Mouse (Mus musculus) CH12.LX (cell line): Measurements from ENCODE around the gene Atp8b4. TPM values are rescaled to one million over a fixed set of nuclear protein-coding genes. Genes with fewer than 3 reads are reported as not detected.

Experiments used
- DNase-seq: peaks from one replicate; pipeline ENCODE4 v3.0.0-alpha.2; 2013; ENCODE audit errors: extremely low read depth
- H3K27ac ChIP-seq: 2 replicates; pipeline ENCODE4 v1.5.1; 2012; ENCODE audit warnings: low read depth, mild to moderate bottlenecking, control low read depth, moderate library complexity; ENCODE audit not compliant: insufficient read depth
- H3K27me3 ChIP-seq: replicated peaks from 2 replicates; pipeline ENCODE3; 2012; ENCODE audit warnings: inconsistent platforms
- H3K36me3 ChIP-seq, 2 experiments: replicated peaks in 1 of 2; 2 replicates each; pipeline versions ENCODE3 to v1.6.1; 2012; ENCODE audit warnings: inconsistent platforms in 1 of 2, low read length in 1 of 2, mild to moderate bottlenecking in 1 of 2, mixed read lengths in 1 of 2, moderate library complexity in 1 of 2; ENCODE audit not compliant: control insufficient read depth in 1 of 2, insufficient read depth in 1 of 2
- H3K4me1 ChIP-seq, 2 experiments: 2 replicates each; pipeline ENCODE4 v1.6.1; 2012; ENCODE audit warnings: inconsistent platforms in 1 of 2, moderate library complexity in 1 of 2; ENCODE audit not compliant: insufficient read depth in 2 of 2, control insufficient read depth in 1 of 2
- H3K4me2 ChIP-seq: 2 replicates; pipeline ENCODE4 v1.6.1; 2012; ENCODE audit warnings: low read depth, mild to moderate bottlenecking, control low read depth; ENCODE audit not compliant: poor library complexity, insufficient read depth, severe bottlenecking
- H3K4me3 ChIP-seq, 3 experiments: fragments of 150-350 bp in 1 of 3; sonication (generic) in 1 of 3; replicated peaks in 1 of 3; 2 replicates each; pipeline versions ENCODE3 to v1.5.1; 2011 to 2012; ENCODE audit warnings: low read depth in 2 of 3, low read length in 2 of 3, mild to moderate bottlenecking in 2 of 3, moderate library complexity in 2 of 3, control low read depth in 1 of 3, improper control_type of control experiment in 1 of 3, inconsistent platforms in 1 of 3, mixed read lengths in 1 of 3; ENCODE audit not compliant: poor library complexity in 1 of 3
- H3K79me2 ChIP-seq: replicated peaks from 2 replicates; pipeline ENCODE4 v1.6.1; 2012; ENCODE audit warnings: mild to moderate bottlenecking, moderate library complexity; ENCODE audit not compliant: control insufficient read depth, poor library complexity, insufficient read depth, severe bottlenecking; ENCODE audit errors: extremely low read depth
- H3K9ac ChIP-seq: 2 replicates; pipeline ENCODE4 v1.6.1; 2012; ENCODE audit warnings: low read depth, mild to moderate bottlenecking, control low read depth, moderate library complexity; ENCODE audit not compliant: insufficient read depth
- H3K9me3 ChIP-seq: replicated peaks from 2 replicates; pipeline ENCODE3; 2012; ENCODE audit warnings: low read length, inconsistent platforms, mixed read lengths
- CHD2 ChIP-seq: IDR thresholded peaks from 2 replicates; pipeline ENCODE4 v1.6.1; 2011; ENCODE audit warnings: low read length, improper control_type of control experiment
- CTCF ChIP-seq, 2 experiments: IDR thresholded peaks in 1 of 2; conservative IDR thresholded peaks in 1 of 2; 2 replicates each; pipeline ENCODE4 v1.5.1; 2011 to 2012; ENCODE audit warnings: low read depth in 2 of 2, low read length in 2 of 2, improper control_type of control experiment in 1 of 2, inconsistent platforms in 1 of 2, mild to moderate bottlenecking in 1 of 2, moderate library complexity in 1 of 2
- E2F4 ChIP-seq: IDR thresholded peaks from 2 replicates; pipeline ENCODE4 v1.6.1; 2011; ENCODE audit warnings: low read depth, low read length, improper control_type of control experiment; ENCODE audit not compliant: insufficient replicate concordance
- EP300 ChIP-seq: IDR thresholded peaks from 2 replicates; pipeline ENCODE4 v1.6.1; 2011; ENCODE audit warnings: low read length, improper control_type of control experiment
- ETS1 ChIP-seq: conservative IDR thresholded peaks from 2 replicates; pipeline ENCODE4 v1.6.1; 2012; ENCODE audit warnings: low read depth, mild to moderate bottlenecking, inconsistent platforms, low read length, improper control_type of control experiment, moderate library complexity
- JUN ChIP-seq: IDR thresholded peaks from 2 replicates; pipeline ENCODE4 v1.6.1; 2011; ENCODE audit warnings: low read depth, mild to moderate bottlenecking, low read length, improper control_type of control experiment, moderate library complexity; ENCODE audit not compliant: insufficient read depth
- MAFK ChIP-seq: IDR thresholded peaks from 2 replicates; pipeline ENCODE4 v1.6.1; 2011; ENCODE audit warnings: low read length, improper control_type of control experiment; ENCODE audit not compliant: insufficient replicate concordance
- MAX ChIP-seq: IDR thresholded peaks from 2 replicates; pipeline ENCODE4 v1.6.1; 2011; ENCODE audit warnings: low read length, improper control_type of control experiment
- MEF2A ChIP-seq: IDR thresholded peaks from 2 replicates; pipeline ENCODE4 v1.6.1; 2014; ENCODE audit warnings: low read depth, mild to moderate bottlenecking, inconsistent platforms, low read length, improper control_type of control experiment, borderline replicate concordance
- POLR2AphosphoS2 ChIP-seq: IDR thresholded peaks from 2 replicates; pipeline ENCODE4 v1.6.1; 2011; ENCODE audit warnings: low read depth, low read length, improper control_type of control experiment
- RAD21 ChIP-seq: IDR thresholded peaks from 2 replicates; pipeline ENCODE4 v1.6.1; 2011; ENCODE audit warnings: low read depth, mild to moderate bottlenecking, low read length, improper control_type of control experiment, moderate library complexity
- TBP ChIP-seq: conservative IDR thresholded peaks from 2 replicates; pipeline ENCODE4 v1.6.1; 2011; ENCODE audit warnings: low read depth, low read length, improper control_type of control experiment
- TCF12 ChIP-seq: IDR thresholded peaks from 2 replicates; pipeline ENCODE4 v1.6.1; 2014; ENCODE audit warnings: low read depth, mild to moderate bottlenecking, inconsistent platforms, low read length, improper control_type of control experiment
- UBTF ChIP-seq: IDR thresholded peaks from 2 replicates; pipeline ENCODE4 v1.6.1; 2012; ENCODE audit warnings: low read depth, mild to moderate bottlenecking, inconsistent platforms, low read length, improper control_type of control experiment, moderate library complexity
- USF2 ChIP-seq: conservative IDR thresholded peaks from 2 replicates; pipeline ENCODE4 v1.6.1; 2011; ENCODE audit warnings: low read depth, low read length, improper control_type of control experiment
- ZC3H11A ChIP-seq: IDR thresholded peaks from 2 replicates; pipeline ENCODE4 v1.6.1; 2012; ENCODE audit warnings: low read depth, mild to moderate bottlenecking, inconsistent platforms, low read length, improper control_type of control experiment
- ZKSCAN1 ChIP-seq: IDR thresholded peaks from 2 replicates; pipeline ENCODE4 v1.6.1; 2012; ENCODE audit warnings: low read depth, inconsistent platforms, low read length, improper control_type of control experiment, borderline replicate concordance
- ZNF384 ChIP-seq: IDR thresholded peaks from 2 replicates; pipeline ENCODE4 v1.6.1; 2012; ENCODE audit warnings: low read depth, low read length, improper control_type of control experiment, inconsistent platforms
- dilution Hi-C: fragments of 300-500 bp; cut with MboI; formaldehyde crosslinking; loops from 2 replicates; pipeline ENCODE4 v1.14.3; 2020; ENCODE audit warnings: low sequenced_read_pairs; ENCODE audit not compliant: extremely low pct_unique_long_range_greater_than_20kb, extremely low pct_ligation_motif_present
- in situ Hi-C: fragments of 300-500 bp; cut with MboI; formaldehyde crosslinking; loops from 3 replicates; pipeline ENCODE4 v1.14.3; 2019; ENCODE audit warnings: low sequenced_read_pairs, low pct_ligation_motif_present, low pct_unique_long_range_greater_than_20kb, mixed read lengths
- polyA plus RNA-seq: library from polyadenylated mRNA; unstranded; fragments of >175 nt; gene quantifications from 2 replicates; pipeline ENCODE4 v1.2.1, GENCODE M21; 2012; ENCODE audit warnings: low read depth; ENCODE audit not compliant: insufficient read length
- total RNA-seq, 2 experiments: library from RNA; depleted of rRNA; stranded (reverse); fragments of 300-350 nt in 1 of 2; fragments of >200 nt in 1 of 2; gene quantifications; 2 replicates each; pipeline ENCODE4 v1.2.3; 2012 to 2014

The Atp8b4 gene
- total and polyA plus RNA-seq, 3 experiments: 0.50 to 1.9 (median 0.79) TPM

DNA sequence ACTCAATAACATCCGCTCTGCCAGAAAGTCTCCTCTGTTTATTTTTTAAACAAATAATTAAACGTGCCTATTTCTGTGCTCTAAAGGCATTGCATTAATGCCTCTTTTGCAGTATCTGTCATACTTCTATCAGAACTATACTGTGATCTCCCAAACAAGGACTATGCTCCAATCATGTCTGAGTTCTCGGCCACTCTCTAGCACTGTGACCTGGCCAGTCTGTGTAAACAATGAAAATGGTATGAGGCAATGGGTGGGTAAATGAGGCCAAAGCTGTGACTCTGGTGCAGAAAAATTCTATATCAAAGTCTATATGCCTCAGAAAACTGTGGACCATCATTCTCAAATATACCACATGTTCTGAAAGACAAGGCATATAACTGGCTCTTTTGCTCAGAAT lies 140.5 kb downstream of the Atp8b4 start:
- TF ChIP-seq CHD2: no peak
- TF ChIP-seq TBP: no peak
- no peak for TF ChIP-seq CTCF (conservative IDR thresholded peaks at IDR 0.05 in 1 of 2, IDR thresholded peaks at IDR 0.05 in 1 of 2; ENCODE audit: low read depth in 2 of 2, low read length in 2 of 2)
- TF ChIP-seq TCF12: no peak
- no peak for TF ChIP-seq RAD21
- TF ChIP-seq UBTF: no peak
- TF ChIP-seq USF2: no peak
- TF ChIP-seq ZC3H11A: no peak
- TF ChIP-seq MEF2A: no peak
- no peak for TF ChIP-seq EP300
- no peak for TF ChIP-seq MAX
- Histone ChIP-seq H3K9me3 (no peaks in the 10 kb centered on the region), H3K4me1 (no peaks in the 10 kb centered on the region), H3K4me3 (no peak overlapping the region), H3K9ac (no peak overlapping the region), H3K79me2 (no peaks in the 10 kb centered on the region), H3K27me3 (no peaks in the 10 kb centered on the region), H3K27ac (no peak overlapping the region), H3K4me2 (no peak overlapping the region), H3K36me3 (no peaks in the 10 kb centered on the region)
- dilution Hi-C loops: no loop called here
- in situ Hi-C loops: loop anchor here (25.0 kb wide), 1 partner anchor 473 kb away; no protein-coding TSS in a partner anchor
- DNase-seq: no peak

DNA sequence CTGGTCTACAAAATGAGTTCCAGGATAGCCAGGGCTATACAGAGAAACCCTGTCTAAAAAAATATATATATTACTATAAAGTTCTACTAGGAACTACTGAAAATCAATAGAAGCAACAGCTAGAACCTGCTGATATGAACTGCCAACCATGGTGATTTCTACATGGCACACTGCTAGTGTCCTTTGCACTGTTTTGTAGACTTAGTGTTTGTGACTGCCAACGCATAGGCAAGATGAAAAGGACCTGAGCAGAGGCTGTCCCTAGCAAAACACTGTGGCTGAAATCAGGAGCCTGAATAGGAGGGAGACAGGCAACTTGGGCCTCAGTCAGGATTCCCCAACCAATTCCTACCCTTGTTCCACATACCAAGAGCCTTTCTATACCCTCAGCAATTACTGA lies 141.2 kb downstream of the Atp8b4 start:
- in situ Hi-C loops (loop anchor here (25.0 kb wide), 1 partner anchor 472 kb away; no protein-coding TSS in a partner anchor), dilution Hi-C loops (no loop called here)
- no peaks in the 10 kb centered on the region for H3K36me3 ChIP-seq
- no peaks in the 10 kb centered on the region for H3K9me3 ChIP-seq
- no peak overlapping the region for H3K4me2 ChIP-seq
- no peaks in the 10 kb centered on the region for H3K4me1 ChIP-seq
- no peak for DNase-seq
- no peak overlapping the region for H3K4me3 ChIP-seq
- no peaks in the 10 kb centered on the region for H3K79me2 ChIP-seq
- H3K27me3 ChIP-seq: no peaks in the 10 kb centered on the region
- H3K9ac ChIP-seq: no peak overlapping the region
- no peak for TF ChIP-seq MAX
- TF ChIP-seq E2F4: no peak
- no peak for TF ChIP-seq TBP
- TF ChIP-seq POLR2AphosphoS2: no peak
- TF ChIP-seq, all 38 proteins: peak for 0
- no peak overlapping the region for H3K27ac ChIP-seq

DNA sequence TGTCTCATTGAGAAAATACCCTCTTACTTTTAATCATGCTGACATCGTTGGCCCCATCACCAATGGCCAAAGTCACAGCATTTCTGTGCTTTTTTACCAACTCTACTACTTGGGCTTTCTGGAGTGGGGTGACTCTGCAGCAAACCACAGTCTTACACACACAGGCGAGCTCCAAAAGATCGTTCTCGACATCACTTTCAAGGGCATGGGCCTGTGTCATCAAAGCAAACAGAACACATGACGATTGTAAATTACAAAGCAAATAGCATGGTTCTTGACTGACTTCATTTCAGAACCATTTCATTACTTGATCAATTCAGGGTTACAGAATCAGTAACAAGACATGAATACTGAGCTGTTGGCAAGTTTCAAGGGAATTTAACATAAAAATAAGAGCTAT lies 141.7 kb downstream of the Atp8b4 start:
- Histone ChIP-seq H3K27me3 (no peaks in the 10 kb centered on the region), H3K9me3 (no peaks in the 10 kb centered on the region), H3K4me1 (no peaks in the 10 kb centered on the region), H3K36me3 (no peaks in the 10 kb centered on the region), H3K27ac (no peak overlapping the region), H3K4me3 (no peak overlapping the region), H3K4me2 (no peak overlapping the region), H3K9ac (no peak overlapping the region), H3K79me2 (no peaks in the 10 kb centered on the region)
- dilution Hi-C loops (no loop called here), in situ Hi-C loops (loop anchor here (25.0 kb wide), 1 partner anchor 471 kb away; no protein-coding TSS in a partner anchor)
- TF ChIP-seq MAFK (no peak), JUN (no peak), TBP (no peak), ZKSCAN1 (no peak), ZNF384 (no peak), ETS1 (no peak), RAD21 (no peak)
- no peak for DNase-seq
